Mouse (Mus musculus): ENCODE results near the gene Esrra.

Esrra gene

GRCm38 (mm10) chr19:6941372-6942248 lies 20.0 kb upstream of the Esrra start, which contains the start of gene Bad:
Bad (plus strand) TSS chr19:6941861.
- intact Hi-C loops (cut with DNase I), result loop anchor here (5.0 kb wide), 1 partner anchor 36 kb away; the partner anchor contains the start of gene Plcb3

DNA sequence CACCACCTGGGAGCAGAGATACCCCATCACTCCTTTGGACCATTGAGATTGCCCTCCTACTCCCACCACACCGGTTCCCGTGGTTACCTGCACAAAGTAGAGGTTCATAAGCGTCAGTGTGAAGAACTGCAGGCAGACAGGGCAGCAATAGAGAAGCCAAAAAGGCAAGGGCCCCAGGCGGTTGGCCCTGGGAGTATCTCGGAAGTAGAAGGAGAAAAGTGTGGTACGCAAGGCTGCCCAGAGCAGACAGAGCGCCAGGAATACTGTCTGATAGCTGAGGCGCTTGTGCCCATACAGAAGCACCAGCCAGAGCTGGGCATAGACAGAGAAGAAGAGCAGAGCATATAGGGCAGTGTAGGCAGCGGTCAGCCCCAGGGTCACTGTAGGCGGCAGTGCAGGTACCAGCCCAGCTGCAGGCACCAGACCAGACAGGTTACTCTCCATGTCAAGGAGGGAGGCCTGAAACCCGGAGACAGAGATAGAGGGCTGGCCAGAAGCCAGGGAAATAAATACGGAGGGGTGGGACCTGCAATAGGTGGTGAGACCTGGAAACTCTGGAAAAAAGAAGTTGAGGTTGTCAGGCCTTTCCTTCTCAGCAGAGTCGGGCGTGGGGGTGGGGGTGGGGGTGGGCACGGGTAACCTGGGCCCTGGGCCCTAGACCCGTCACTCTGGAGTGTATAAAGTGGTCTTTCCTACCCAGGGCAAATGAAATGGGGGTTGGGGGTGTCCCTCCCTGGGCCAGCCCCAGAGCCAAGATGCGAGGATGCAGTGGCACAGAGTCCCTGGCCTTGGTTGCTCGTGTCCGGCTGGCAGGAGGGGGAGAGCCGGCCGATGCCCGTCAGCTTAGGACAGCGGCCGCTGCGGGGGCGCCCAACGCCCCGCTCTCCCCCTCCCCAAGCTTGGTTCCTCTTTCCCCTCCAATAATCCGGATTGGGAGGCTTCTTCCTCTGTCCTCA lies 19.1 kb upstream of the Esrra start:
- intact Hi-C loops (cut with DNase I), result loop anchor here (5.0 kb wide), 1 partner anchor 37 kb away; the partner anchor contains the start of gene Plcb3

DNA sequence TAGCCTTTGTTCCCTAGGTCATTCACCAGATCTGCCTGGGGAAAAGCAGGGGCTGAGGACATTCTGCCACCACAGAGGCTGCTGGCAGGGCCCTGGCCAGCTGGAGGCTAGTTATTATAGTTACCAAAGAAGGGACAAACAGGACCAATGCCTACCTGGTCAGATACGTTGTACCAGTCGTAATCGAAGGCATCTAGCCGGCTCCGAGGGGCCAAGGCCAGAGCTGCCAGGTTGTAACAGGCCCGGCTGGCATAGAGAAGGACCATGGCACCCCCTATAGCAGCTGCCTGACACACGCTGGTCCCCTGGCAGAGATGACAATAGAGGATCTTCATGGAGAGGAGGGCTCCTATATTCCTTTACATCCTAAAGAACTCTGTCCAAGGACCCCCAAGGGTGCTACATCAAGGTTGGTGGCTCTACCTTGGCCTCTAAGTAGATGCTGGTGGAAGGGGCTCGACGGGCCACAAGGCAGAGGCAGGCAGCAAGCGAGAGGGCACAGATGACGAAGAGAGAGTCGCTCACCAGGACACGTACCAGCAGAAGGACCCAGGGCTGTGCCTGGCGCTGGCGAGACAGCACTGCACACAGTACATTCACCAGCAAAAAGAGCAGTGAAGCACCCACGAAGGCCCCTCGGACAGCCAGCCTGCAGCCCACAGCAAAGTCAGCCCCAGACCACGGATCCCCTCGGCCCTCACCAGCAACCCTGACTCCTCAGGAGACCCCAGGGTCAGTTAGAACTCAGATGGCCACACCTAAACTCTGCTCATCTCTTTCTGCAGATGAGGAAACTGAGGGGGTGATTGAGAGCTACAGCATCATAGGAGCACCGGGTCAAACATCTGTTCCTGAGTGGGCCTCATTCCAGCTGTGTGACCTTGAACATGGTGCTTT lies 17.7 kb upstream of the Esrra start:
- intact Hi-C loops (cut with DNase I), result loop anchor here (5.0 kb wide), 1 partner anchor 38 kb away; the partner anchor contains the start of gene Plcb3

DNA sequence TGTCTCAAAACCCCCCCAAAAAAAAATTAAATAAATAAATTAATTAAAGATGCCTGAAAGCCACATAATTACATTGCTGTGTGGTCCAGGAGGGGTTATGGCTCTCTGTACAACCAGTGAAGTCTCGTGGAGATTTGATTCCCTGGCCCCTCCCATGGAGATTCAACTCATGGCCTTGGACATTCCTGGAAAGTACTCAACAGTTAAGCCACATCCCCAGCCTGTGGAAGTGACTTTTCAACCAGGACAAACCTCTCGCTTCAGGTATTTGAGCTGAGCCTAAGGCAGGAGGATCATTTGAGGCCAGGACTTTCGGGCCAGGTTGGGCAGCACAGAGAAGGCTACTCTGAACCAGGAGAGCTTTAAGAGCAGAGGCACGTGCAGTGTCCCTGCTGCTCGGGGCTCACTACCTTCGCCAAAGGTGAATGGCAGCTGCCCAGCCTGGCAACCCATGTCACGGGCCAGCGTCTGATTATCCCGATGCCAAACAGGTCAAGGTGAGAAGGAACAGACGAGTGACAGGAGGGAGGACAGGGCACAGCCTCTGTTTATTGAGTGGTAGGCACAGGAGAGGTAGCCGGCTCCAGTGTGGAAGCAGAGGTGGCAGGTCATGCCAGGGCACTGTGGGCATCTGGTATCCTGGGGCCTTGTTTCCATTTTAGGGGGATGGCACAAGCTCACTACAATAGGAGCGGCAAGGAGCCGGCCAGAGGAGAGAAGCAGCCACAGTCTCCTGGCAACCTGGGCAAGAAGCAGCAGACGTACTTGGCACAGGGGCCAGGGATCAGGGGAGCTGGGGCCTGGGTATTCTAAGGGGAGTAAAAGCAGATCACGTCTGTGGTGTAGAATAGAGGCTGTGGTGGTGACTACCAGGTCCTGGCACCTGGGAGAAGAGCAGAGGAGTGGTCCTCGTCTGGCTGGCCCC lies 16.2 kb upstream of the Esrra start:
- intact Hi-C loops (cut with DNase I), result no loop called here

- intact Hi-C loops (cut with DNase I), result no loop called here
Observed at GRCm38 (mm10) chr19:6936299-6936698, 14.7 kb upstream of the Esrra start.

DNA sequence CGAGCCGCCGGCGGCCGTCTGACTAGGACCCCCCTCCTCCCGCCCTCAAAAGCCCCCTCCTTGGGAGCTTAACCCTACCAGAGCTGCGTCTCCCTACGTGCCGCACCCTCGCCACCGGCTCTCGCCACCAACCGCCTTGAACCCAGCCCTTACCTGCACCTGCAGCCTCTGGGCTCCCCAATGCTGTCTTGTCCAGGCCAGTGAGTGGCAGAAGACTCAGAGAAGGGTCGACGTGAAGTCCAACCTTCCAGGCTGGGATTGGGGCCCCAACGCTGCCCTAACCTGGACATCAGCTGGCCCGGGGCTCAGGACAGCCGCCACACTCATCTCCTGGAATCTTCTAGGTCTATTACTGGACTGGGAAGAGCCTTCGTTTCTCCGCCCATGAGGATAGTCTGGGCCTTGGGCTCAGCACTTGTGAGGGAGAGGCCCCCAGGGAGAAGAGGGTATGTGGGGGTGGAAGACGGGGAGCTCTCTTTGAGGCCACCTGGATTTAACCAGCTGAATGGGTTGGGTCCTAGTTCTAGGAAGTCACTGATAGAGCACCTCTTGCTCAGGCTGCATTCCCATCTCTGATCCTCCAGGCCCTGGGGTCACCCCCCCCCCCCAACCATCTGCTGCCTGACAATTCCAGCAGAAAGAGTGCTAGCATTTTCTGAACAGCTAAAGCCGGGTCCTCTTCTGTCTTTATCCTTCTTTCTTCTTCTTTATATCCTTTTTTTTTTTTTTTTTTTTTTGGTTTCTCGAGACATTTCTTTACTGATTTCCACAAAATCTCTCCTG lies 12.8 kb upstream of the Esrra start, which contains the start of gene Kcnk4:
Kcnk4 (minus strand) TSS at position 321 of the 783 bp plus-strand sequence.
- intact Hi-C loops (cut with DNase I), result no loop called here

- intact Hi-C loops (cut with DNase I), result no loop called here
Observed at GRCm38 (mm10) chr19:6933436-6934194, 12.0 kb upstream of the Esrra start.

DNA sequence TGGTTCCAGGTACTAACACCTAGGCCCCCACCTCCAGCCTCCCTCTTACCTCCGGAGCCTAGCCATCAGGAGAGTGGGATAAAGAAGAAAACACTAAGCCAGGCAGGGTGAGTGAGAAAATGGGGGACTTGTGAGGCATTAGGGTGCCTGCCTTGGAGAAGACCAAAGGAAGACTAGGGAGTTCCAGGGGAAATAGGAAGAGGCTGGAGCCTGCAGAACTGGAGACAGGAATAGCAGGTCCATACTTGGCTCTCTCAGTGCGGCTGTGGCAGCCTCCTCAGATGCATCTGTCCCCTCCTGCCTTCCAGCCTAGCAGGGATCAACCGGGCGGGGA lies 11.5 kb upstream of the Esrra start:
- intact Hi-C loops (cut with DNase I), result no loop called here

GRCm38 (mm10) chr19:6932018-6932417 lies 10.4 kb upstream of the Esrra start:
- intact Hi-C loops (cut with DNase I), result no loop called here

GRCm38 (mm10) chr19:6931002-6931401 lies 9.4 kb upstream of the Esrra start:
- intact Hi-C loops (cut with DNase I), result no loop called here

DNA sequence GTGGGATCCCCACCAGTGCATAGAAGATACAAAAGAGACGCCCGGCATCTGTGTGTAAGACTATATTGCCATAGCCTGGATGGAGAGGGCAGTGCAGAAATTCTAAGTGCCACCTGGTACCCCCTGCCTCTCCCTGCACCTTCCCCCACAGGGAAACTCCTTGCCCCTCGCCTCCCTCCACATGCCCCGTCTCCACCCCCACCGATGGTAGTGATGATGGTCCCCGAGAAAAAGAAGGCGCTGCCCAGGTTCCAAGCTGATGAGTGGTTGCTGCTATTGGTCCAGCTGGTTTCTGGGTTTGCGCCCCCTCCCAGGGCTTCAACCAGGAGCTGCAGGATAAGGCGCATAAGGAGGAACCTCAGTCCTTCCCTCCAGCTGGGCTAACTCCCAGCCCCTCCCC lies 6.5 kb upstream of the Esrra start:
- intact Hi-C loops (cut with DNase I), result loop anchor here (2.0 to 5.0 kb wide), 2 partner anchors 44 to 85 kb away; partner anchors contain the start of gene Ppp1r14b

- intact Hi-C loops (cut with DNase I), result loop anchor here (5.0 kb wide), 1 partner anchor 46 kb away; the partner anchor contains the start of gene Ppp1r14b
Observed at GRCm38 (mm10) chr19:6926559-6927255, 5.1 kb upstream of the Esrra start.

- intact Hi-C loops (cut with DNase I), result loop anchor here (5.0 kb wide), 1 partner anchor 47 kb away; the partner anchor contains the start of gene Ppp1r14b
Observed at GRCm38 (mm10) chr19:6925611-6926329, 4.2 kb upstream of the Esrra start.

- intact Hi-C loops (cut with DNase I), result loop anchor here (5.0 kb wide), 1 partner anchor 47 kb away; the partner anchor contains the start of gene Ppp1r14b
Observed at GRCm38 (mm10) chr19:6925307-6925573, 3.6 kb upstream of the Esrra start, which contains the start of gene Catsperz. Catsperz (minus strand) TSS chr19:6925380.

GRCm38 (mm10) chr19:6924461-6925306 lies 3.1 kb upstream of the Esrra start:
- intact Hi-C loops (cut with DNase I), result loop anchor here (5.0 kb wide), 1 partner anchor 48 kb away; the partner anchor contains the start of gene Ppp1r14b

All from adrenal gland (tissue).